Mouse (Mus musculus) adrenal gland, postnatal 0 days (tissue): ENCODE results near the gene Exosc9. TPM values are rescaled to one million over a fixed set of nuclear protein-coding genes. Genes with fewer than 3 reads are reported as not detected.

Experiments
- polyA plus RNA-seq: library from polyadenylated mRNA; unstranded; fragments of >200 nt; fragmentation: Nextera tagmentation; extraction: Ambion mirVana; gene quantifications from 2 replicates; pipeline ENCODE4 v1.2.1, GENCODE M21; 2015

Exosc9 gene
- 59.5 and 67.5 TPM in 2 replicates for polyA plus RNA-seq

GRCm38 (mm10) chr3:36552406-36553047 is at the start of gene Exosc9:
Gene Exosc9, plus strand, starts transcription at chr3:36552606.

GRCm38 (mm10) chr3:36521073-36522060 is 31.0 kb upstream of the Exosc9 start, which contains the start of gene Gm11549:
Gene Gm11549, minus strand, starts transcription at chr3:36521813.

DNA sequence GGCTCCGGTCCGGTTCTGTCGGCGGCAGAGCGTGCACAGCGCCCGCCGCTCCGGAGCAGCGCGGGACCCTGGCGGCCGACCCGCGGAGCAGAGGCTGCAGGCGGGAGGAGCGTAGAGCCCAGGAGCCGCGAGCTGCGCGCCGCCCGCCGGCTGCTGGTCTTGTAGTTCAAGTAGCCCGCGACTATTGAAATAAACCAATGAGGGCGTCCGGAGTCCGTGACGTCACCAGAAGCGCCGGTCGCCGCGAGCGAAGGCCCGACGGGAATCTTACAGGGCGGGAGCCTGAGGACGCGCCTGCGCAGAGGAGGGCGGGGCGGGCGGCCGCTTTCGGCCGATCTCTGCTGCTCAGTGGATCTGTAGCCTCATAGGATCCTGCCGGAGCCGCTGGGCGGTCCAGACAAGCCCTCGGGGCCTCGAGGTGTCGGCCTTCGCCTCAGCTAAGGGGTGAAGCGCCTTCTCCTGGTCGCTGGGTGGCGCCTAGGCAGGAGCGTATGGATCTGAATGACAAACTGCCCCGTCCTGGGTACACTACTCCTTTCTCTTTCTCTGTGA is 19.5 kb downstream of the Exosc9 start, which contains the start of gene Ccna2:
Gene Ccna2, minus strand, starts transcription at position 324 of the 552 bp plus-strand sequence.

DNA sequence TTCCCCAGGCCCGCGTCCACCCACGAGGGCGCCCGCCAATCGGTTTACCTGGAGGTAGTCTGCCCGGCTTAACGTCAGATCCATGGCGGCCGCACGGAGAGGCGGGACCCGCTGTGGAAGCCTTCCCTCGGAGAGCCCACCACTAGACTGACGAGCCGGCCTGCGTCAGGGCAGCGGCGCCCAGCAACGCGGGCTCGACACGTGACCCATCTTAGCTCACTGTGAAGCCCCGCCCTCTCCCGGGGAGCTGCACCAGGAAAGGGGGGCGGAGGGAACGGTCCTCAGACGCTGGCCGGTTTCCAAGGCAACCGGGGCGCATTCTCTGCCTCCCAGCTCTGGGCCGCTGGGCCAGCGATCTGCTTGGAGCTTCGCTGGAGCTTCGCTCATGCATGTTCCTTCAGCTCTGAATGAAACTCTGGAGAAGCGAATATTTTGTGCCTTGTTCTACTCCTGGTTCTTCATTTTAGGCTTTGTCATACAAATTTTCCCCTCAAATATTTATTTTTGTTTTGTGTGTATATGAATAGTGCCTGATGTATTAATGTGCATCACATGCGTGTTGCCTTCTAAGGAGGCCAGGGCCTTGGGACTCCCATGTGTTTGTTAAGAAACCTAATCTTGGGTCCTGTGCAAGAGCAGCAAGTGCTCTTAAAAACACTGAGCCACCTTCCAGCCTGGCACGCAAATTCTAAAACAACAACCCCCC is 60.9 kb downstream of the Exosc9 start, which contains the start of gene Bbs7:
Gene Bbs7, minus strand, starts transcription at position 276 of the 706 bp plus-strand sequence.

Other genes starting within 250 kb of the Exosc9 start
- 306 and 523 TPM in 2 replicates for gene Anxa5, start 76.7 kb upstream of the Exosc9 start, polyA plus RNA-seq
- 9.5 and 10.1 TPM in 2 replicates for gene 1810062G17Rik, start 76.7 kb upstream of the Exosc9 start, polyA plus RNA-seq
- 0.57 and 2.5 TPM in 2 replicates for gene Gm11549, start 30.8 kb upstream of the Exosc9 start, polyA plus RNA-seq
- gene Ccna2, start 19.5 kb downstream of the Exosc9 start, polyA plus RNA-seq = 37.2 and 46.4 TPM in 2 replicates
- 5.9 and 9.9 TPM in 2 replicates for gene Bbs7, start 60.9 kb downstream of the Exosc9 start, polyA plus RNA-seq
- 2.0 and 2.4 TPM in 2 replicates for gene Trpc3, start 137.6 kb downstream of the Exosc9 start, polyA plus RNA-seq